Mouse (Mus musculus) ovary, postnatal 10 days (tissue): ENCODE measurements at regions not wholly inside any gene's neighbourhood (a gene's known extent, or its start where the extent isn't known, plus 50 kb on each side); places are given as distances from the start of the nearest gene placed in this dataset.
A peak's percentile ranks its signal among the peaks of the same experiment; 100 is the strongest.

Source experiments
- DNase-seq: peaks from one replicate; pipeline ENCODE4 v3.0.0; 2022; ENCODE audit warnings: low spot score

GRCm38 (mm10) chr3:58072230-58072839 is 224.5 kb upstream of the Pfn2 start:
- no peak for DNase-seq

GRCm38 (mm10) chr3:58089344-58090139 is 241.7 kb upstream of the Pfn2 start:
- no peak for DNase-seq

- no peak for DNase-seq
Measured at GRCm38 (mm10) chr3:58090396-58090795, 242.5 kb upstream of the Pfn2 start.

GRCm38 (mm10) chr3:58091466-58092176 is 243.7 kb upstream of the Pfn2 start:
- DNase-seq, result no peak

- no peak for DNase-seq
Measured at GRCm38 (mm10) chr3:58110911-58111476, 263.1 kb upstream of the Pfn2 start.

GRCm38 (mm10) chr3:58112431-58112856 is 264.6 kb upstream of the Pfn2 start:
- DNase-seq, result no peak

GRCm38 (mm10) chr3:58113941-58114340 is 266.1 kb upstream of the Pfn2 start:
- DNase-seq, result no peak

- no peak for DNase-seq
Measured at GRCm38 (mm10) chr3:58115511-58115910, 267.6 kb upstream of the Pfn2 start.

- no peak for DNase-seq
Measured at GRCm38 (mm10) chr3:58116848-58117247, 269.0 kb upstream of the Pfn2 start.

- DNase-seq, result no peak
Measured at GRCm38 (mm10) chr3:58120051-58120450, 272.2 kb upstream of the Pfn2 start.

GRCm38 (mm10) chr3:58122456-58123359 is 274.8 kb upstream of the Pfn2 start:
- DNase-seq, result peak; percentile 25

GRCm38 (mm10) chr3:58123396-58124077 is 275.7 kb upstream of the Pfn2 start:
- DNase-seq, result no peak

- DNase-seq, result no peak
Measured at GRCm38 (mm10) chr3:58124886-58125285, 277.0 kb upstream of the Pfn2 start.

GRCm38 (mm10) chr3:58126996-58127395 is 279.1 kb upstream of the Pfn2 start:
- no peak for DNase-seq

GRCm38 (mm10) chr3:58128059-58128458 is 280.2 kb upstream of the Pfn2 start:
- DNase-seq, result no peak

- DNase-seq, result no peak
Measured at GRCm38 (mm10) chr3:58129358-58129903, 281.6 kb upstream of the Pfn2 start.

- no peak for DNase-seq
Measured at GRCm38 (mm10) chr3:58135607-58136365, 278.7 kb upstream of the Tsc22d2 start.

- no peak for DNase-seq
Measured at GRCm38 (mm10) chr3:58138726-58139585, 275.6 kb upstream of the Tsc22d2 start.

GRCm38 (mm10) chr3:58146108-58146507 is 268.4 kb upstream of the Tsc22d2 start:
- DNase-seq, result no peak
